Mouse (Mus musculus): Measurements from ENCODE around the gene Abhd12b. TPM values are rescaled to one million over a fixed set of nuclear protein-coding genes. Genes with fewer than 3 reads are reported as not detected.
"Not testable (repeated sequence)": the region's sequence is repeated elsewhere in the genome, so short reads cannot be mapped to it uniquely, and the experiment has no call there.

The Abhd12b gene
- total RNA-seq, 2 experiments from 2014 or later: not detected

- DNase-seq (ENCODE audit: extremely low spot score in 1 of 2, low spot score in 2 of 2): no peak
- intact Hi-C loops (cut with DNase I): no loop called here
Measured at GRCm38 (mm10) chr12:70169969-70170368, 16.0 kb downstream of the Abhd12b start.

GRCm38 (mm10) chr12:70183507-70183906 lies 29.6 kb downstream of the Abhd12b start:
- intact Hi-C loops (cut with DNase I); DNase-seq (ENCODE audit: extremely low spot score in 1 of 2, low spot score in 2 of 2): not testable (repeated sequence)

- intact Hi-C loops (cut with DNase I): no loop called here
- no peak for DNase-seq (ENCODE audit: extremely low spot score in 1 of 2, low spot score in 2 of 2)
Measured at GRCm38 (mm10) chr12:70184173-70184783, 30.3 kb downstream of the Abhd12b start.

- DNase-seq (ENCODE audit: extremely low spot score in 1 of 2, low spot score in 2 of 2): no peak
- intact Hi-C loops (cut with DNase I): no loop called here
Measured at GRCm38 (mm10) chr12:70192267-70192727, 38.4 kb downstream of the Abhd12b start.

- intact Hi-C loops (cut with DNase I): no loop called here
Measured at GRCm38 (mm10) chr12:70195426-70195825, 41.5 kb downstream of the Abhd12b start.

GRCm38 (mm10) chr12:70196341-70196740 lies 42.4 kb downstream of the Abhd12b start:
- DNase-seq (ENCODE audit: extremely low spot score in 1 of 2, low spot score in 2 of 2): no peak
- intact Hi-C loops (cut with DNase I): no loop called here

More at GRCm38 (mm10) chr12:70195426-70195825, 41.5 kb downstream of the Abhd12b start:
- no peak for DNase-seq (ENCODE audit: extremely low spot score in 1 of 2, low spot score in 2 of 2)

GRCm38 (mm10) chr12:70201926-70202529 lies 48.1 kb downstream of the Abhd12b start:
- intact Hi-C loops (cut with DNase I): no loop called here
- no peak for DNase-seq (ENCODE audit: extremely low spot score in 1 of 2, low spot score in 2 of 2)

GRCm38 (mm10) chr12:70204433-70204832 lies 50.5 kb downstream of the Abhd12b start:
- no peak for DNase-seq (ENCODE audit: extremely low spot score in 1 of 2, low spot score in 2 of 2)
- intact Hi-C loops (cut with DNase I): no loop called here

- DNase-seq (ENCODE audit: extremely low spot score in 1 of 2, low spot score in 2 of 2): no peak
- intact Hi-C loops (cut with DNase I): no loop called here
Measured at GRCm38 (mm10) chr12:70208214-70208613, 54.3 kb downstream of the Abhd12b start.

GRCm38 (mm10) chr12:70212501-70212900 lies 58.6 kb downstream of the Abhd12b start:
- intact Hi-C loops (cut with DNase I): no loop called here
- DNase-seq (ENCODE audit: extremely low spot score in 1 of 2, low spot score in 2 of 2): no peak

- intact Hi-C loops (cut with DNase I): no loop called here
- DNase-seq (ENCODE audit: extremely low spot score in 1 of 2, low spot score in 2 of 2): no peak
Measured at GRCm38 (mm10) chr12:70213601-70214000, 59.7 kb downstream of the Abhd12b start.

GRCm38 (mm10) chr12:70214281-70214680 lies 60.3 kb downstream of the Abhd12b start:
- intact Hi-C loops (cut with DNase I): no loop called here
- no peak for DNase-seq (ENCODE audit: extremely low spot score in 1 of 2, low spot score in 2 of 2)

- peak in 1 of 2 experiments; percentile 37 for DNase-seq (ENCODE audit: extremely low spot score in 1 of 2, low spot score in 2 of 2)
- intact Hi-C loops (cut with DNase I): no loop called here
Measured at GRCm38 (mm10) chr12:70216229-70216800, 62.4 kb downstream of the Abhd12b start.

GRCm38 (mm10) chr12:70218795-70219540 lies 65.0 kb downstream of the Abhd12b start:
- DNase-seq (ENCODE audit: extremely low spot score in 1 of 2, low spot score in 2 of 2): no peak
- intact Hi-C loops (cut with DNase I): no loop called here

GRCm38 (mm10) chr12:70221425-70221824 lies 67.5 kb downstream of the Abhd12b start:
- intact Hi-C loops (cut with DNase I): no loop called here
- no peak for DNase-seq (ENCODE audit: extremely low spot score in 1 of 2, low spot score in 2 of 2)

GRCm38 (mm10) chr12:70223331-70223730 lies 69.4 kb downstream of the Abhd12b start:
- no peak for DNase-seq (ENCODE audit: extremely low spot score in 1 of 2, low spot score in 2 of 2)
- intact Hi-C loops (cut with DNase I): no loop called here

- DNase-seq (ENCODE audit: extremely low spot score in 1 of 2, low spot score in 2 of 2): no peak
- intact Hi-C loops (cut with DNase I): no loop called here
Measured at GRCm38 (mm10) chr12:70226655-70227054, 72.7 kb downstream of the Abhd12b start.

GRCm38 (mm10) chr12:70227121-70227932 lies 73.4 kb downstream of the Abhd12b start:
- intact Hi-C loops (cut with DNase I): no loop called here

GRCm38 (mm10) chr12:70228155-70228554 lies 74.2 kb downstream of the Abhd12b start:
- intact Hi-C loops (cut with DNase I): no loop called here
- DNase-seq (ENCODE audit: extremely low spot score in 1 of 2, low spot score in 2 of 2): no peak

More at GRCm38 (mm10) chr12:70227121-70227932, 73.4 kb downstream of the Abhd12b start:
- peak in 1 of 2 experiments; percentile 67 for DNase-seq (ENCODE audit: extremely low spot score in 1 of 2, low spot score in 2 of 2)

All from left cerebral cortex, postnatal 10 days (tissue).